Mouse (Mus musculus): ENCODE data around the gene Il34.

The Il34 gene

DNA sequence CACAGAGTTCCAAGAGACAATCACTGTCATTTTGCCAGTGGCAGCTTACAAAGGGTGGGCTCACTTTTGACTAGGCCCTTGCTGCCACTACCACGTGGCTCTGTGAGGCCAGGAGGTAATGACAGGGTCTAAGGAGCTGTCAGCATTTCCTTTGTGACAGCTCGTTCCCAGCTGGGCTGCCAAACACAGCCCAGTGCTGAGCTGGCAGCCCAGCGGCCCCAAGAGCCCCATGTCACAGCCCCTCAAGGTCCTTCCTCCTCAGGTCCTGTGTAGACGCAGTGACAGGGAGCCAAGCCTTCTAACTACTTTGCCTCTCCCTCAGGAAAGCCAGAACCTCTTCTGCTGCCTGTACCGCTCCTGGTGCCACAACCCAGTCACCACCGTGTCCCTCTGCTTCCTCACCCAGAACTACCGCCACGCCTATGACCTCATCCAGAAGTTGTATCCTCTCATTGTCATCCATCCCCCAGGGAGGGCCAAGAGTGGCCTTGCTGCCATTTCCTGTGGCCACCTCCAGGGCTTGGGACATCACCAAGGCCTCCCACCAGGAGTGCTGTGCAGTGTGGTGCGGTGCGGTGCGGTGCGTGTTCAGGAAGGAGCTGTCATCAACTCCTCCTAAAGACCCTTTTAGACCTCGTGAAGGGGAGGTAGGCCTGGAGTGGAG lies 94.3 kb downstream of the Il34 start:
- no peak for DNase-seq (ENCODE audit: low spot score in 2 of 2)

DNA sequence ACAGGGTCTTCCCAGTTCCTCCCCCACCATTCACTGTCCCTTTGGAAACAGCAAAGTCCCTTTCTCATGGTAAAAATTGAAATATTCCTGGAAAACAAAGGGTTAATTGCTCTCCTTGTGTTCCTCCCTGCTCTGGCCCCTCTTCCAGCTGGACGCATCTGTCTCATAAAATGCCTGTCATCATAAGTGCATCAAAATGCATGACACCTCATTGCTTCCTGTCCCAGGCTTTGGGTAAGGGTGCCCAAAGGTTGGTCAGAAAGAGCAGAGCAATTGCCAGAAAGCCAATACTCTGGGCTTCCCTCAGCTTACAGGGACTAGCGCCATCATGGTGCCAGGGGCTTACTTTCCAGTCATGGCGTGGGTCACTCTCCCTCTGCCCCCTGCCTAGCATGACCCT lies 95.1 kb downstream of the Il34 start:
- DNase-seq (ENCODE audit: low spot score in 2 of 2) = no peak

DNA sequence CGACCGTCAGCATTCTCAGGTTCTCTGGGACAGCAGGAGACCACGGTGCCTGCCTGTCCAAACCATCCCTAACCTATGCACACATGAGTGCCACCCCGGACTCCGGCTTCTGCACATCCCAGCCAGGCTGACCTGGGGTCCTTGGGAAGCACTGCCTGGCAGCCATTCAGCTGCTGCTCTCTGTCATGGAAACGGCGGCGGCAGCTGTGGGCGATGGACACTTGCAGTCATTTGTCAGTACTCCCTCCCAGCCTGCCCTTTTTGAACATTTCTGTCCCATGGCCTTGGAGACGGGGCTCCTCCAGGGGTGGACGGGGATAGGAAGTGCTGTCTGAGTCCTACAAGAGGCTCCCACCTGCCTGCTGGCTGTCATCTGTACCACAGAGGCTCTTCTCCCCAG lies 97.3 kb downstream of the Il34 start:
- no peak for DNase-seq (ENCODE audit: low spot score in 2 of 2)

DNA sequence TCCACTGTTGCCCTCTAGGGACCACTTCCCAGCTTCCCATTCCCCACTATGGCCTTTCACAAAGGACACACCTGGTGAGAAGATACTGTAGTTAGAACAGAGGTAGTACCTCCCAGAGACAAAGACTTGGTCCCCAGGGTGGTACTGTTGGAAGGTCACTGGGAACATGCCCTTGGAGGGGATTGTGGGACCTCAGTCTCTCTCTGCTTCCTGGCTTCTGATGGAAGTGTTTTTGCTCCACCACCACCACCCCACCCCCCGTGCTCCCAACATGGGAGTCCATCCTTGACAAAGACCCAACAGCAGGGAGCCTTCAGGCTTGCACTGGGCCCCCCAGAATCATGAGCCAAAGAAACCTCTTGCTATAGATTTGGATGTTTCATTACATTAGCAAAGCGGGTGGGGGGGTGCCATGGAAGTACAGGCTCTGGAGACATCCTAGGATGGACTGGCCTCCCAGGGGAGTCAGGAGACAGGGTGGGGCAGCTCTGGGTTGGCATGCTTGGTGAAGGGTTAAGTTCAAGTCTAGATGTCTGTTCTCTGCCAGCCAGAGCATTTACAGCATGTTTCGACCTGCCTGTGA lies 99.3 kb downstream of the Il34 start:
- no peak for DNase-seq (ENCODE audit: low spot score in 2 of 2)

DNA sequence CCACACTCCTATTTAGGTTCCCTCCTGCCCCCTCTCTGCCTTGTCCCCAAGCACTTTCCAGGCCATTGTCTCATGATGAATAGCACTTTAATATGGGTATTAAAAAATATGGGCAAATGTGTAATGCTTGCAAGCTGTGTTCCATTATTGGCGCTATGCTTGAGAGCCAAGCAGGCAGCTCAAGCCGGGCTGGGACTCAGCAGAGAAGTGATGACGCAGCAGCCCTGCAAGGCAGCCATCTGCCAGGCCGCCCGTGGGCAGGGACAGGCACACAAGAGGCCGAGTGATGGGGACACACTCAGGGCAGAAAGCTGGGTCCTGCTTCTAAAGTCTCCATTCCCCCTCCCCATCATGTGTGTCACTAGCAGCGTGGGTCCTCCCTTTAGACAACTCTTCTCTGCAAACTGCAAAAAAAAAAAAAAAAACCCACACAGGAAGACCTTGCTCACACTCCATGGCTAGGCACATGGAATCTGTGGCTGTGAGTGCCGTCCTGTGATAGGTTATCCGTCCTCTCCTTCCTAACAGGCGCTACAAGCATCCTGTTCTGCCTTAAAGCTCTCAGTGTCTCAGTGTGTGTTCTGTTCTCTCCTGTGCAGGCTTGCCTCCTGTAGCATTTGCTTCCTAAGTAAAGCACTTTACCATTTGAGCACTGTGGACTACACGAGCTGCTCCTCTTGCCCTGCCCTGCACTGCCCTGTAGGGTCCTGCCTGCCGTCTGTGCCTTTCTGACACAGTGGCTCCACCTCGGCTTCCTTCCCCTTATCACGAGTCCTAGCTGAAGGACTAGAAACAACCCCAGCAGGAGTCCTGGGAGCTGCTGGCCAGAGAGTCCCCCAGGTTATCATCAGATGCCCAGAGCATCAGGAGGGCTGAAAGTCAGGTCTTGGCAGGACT lies 100.1 kb downstream of the Il34 start:
- DNase-seq (ENCODE audit: low spot score in 2 of 2) = no peak

DNA sequence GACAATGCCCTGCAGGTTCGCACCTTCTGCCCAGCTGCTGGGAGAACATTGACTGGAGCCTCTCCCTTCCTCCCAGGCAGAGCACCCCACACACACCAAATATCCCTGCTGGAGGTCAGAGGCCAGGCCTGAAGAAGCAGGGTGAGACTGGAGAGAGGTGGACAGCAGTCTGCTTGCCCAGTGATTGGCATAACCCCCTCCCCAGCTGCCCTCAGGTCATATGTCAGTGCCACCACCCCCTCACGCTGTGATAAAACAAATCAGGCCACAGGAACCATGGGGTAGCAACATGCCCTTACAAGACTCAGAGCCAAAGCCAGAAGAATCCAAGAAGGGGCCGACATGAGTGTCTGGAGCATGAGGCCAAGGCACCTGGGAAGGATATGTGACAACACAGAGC lies 101.6 kb downstream of the Il34 start:
- no peak for DNase-seq (ENCODE audit: low spot score in 2 of 2)

DNA sequence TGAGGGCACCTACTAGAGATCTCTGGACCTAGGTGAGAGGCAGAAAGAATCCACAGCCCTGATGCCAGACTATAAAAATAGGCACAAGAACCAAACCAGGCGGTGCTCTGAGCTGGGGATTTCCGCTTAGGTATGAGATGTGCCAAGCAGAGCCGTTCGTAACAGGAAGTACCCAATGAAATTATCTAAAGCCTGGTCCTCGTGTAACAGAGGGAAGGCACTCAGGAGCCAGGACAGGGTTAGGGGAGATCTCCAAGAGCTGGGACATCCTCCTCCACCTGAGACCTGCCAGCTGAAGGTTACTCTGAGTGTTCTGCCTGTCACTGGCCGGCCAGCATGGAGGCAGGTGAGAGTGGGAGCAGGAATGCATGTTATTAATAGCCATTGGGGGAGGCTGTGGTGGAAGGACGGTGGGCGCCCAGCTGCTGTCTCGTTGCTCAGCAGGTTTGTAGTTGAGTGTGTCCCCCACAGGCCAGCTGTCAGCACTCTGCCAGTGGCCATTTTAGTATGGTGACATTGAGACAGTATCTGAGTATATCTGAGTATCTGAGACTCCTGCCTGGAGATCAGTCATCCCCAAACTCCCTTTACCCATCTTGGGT lies 102.2 kb downstream of the Il34 start:
- no peak for DNase-seq (ENCODE audit: low spot score in 2 of 2)

DNA sequence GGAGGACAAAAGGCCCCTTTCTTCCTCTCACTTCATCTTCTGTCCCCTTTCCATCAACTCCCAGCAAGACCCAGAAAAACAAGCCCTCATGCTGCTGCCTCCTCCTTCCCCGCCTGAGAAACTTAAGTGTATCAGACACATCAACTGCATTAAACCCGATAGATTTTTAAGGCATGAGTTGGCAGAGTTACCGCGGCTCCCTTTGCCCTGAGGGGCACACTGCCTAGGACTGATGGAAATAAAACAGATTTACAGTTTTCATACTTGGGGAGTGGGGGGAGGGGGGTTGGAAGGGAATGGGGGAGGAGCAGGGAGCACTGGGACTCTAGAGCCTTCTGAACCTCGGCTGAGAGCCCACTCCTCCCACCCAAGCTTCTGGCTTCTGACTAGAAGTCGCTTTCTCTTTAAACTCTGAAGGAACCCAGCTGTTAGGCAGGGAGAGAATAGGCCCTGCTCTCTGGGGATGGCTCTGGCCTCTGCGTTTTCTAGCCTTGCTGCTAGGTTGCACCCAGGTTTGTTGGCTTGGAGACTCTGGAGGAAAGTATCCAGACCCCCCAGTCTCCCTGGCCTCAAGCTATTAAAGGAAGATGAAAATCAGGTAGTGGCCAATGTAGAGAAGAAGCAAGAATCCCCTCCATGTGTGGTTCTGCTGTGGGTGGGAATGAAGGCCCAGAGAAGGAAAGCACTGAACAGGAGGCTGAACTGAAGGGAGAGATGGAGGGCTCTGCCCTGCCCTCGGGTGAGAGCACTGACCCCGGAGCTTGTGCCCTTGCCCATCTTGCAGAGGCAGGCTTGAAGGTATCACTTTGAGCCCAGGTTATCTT lies 102.9 kb downstream of the Il34 start:
- no peak for DNase-seq (ENCODE audit: low spot score in 2 of 2)

DNA sequence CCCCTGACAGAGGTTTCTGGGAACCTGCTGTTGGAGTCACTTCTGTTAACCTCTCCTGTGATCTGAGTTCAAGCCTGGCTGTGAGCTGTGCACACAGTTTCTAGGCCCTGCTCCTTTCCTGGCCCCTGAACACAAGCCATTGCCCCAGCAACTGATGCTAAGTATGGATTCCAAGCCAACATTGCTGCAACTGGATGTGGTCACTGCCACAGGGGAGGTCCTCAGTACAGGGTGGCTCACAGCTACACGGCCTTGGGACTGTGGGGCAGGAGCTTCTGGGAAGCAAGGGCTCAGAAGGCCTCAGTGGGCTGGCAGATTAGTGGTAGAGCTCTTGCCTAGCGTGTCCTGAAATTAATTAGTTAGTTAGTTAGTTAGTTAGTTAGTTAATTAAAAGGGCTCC lies 105.2 kb downstream of the Il34 start:
- no peak for DNase-seq (ENCODE audit: low spot score in 2 of 2)

DNA sequence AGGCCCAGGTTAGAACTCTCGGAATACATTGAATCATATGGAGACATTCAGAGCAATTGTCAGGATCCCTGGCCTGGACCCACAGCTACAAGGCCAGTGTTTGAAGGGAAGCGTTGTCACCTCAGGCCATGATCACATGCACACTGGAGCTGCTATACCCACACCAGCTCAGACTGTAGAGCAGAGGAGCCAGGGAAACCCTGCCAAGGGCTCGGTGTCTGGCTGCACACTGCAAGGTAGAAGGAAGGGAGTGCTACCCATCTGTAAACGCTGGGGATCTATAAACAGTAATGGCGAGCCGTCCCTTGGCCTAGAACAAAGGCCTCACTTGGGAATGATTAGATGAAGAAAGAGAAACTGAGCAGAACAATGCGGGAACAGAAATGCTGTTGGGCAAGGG lies 106.2 kb downstream of the Il34 start:
- DNase-seq (ENCODE audit: low spot score in 2 of 2) = no peak

DNA sequence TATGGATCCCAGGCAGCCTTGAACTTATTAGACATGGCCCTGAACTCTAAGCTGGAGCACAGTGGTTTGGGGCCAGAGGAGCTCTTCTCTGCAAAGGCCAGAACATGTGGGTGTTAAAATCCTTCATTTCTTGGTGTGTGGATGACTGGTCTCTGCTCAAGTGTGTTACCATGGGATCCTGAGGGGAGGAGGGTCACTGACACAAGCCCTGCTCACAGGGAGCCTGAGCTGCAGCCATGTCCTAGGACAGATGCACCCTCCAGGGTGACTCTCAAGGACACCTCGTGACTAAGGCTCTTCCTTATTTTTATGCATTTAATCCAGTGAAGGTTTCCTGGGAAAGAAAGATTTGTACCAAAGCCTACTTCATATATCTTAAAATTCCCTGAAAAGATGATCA lies 107.6 kb downstream of the Il34 start:
- no peak for DNase-seq (ENCODE audit: low spot score in 2 of 2)

DNA sequence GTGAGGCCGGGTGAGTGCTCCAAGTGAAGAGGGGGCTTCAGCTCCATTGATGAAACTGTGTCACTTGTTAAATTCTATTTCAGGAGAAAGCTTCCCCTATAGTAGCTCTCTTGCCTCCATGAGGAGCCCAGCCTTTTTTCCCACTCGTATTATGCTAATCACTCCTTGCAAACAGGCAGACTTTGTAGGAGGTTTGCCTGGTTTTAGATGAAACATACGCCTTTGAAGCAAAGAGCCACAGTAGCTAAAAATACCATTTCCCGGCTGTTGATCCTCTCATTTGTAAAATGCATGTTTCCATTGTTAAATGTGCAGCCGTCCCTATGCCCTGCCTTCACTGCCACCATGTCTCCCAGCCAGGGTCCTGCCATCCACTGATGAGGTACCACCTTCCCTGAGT lies 108.2 kb downstream of the Il34 start:
- DNase-seq (ENCODE audit: low spot score in 2 of 2) = no peak

DNA sequence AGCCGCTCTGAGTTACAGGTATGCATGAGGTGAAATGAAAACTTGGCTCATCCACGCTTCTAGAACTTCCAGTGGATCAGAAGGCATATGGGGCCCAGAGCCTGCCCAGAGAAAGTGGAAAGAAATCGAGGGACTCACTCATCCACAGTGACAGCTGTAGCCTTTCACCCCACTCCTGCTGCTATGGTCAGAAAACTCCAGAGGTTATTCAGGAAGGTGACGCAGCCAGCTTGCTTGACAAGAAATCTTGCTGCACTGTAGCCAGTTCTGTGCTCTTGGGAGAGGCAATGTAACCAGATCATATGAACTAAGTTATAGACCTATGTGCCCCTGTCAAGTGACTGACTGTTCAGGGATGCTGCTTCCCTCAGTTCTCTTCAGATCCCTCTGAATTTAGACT lies 109.7 kb downstream of the Il34 start:
- no peak for DNase-seq (ENCODE audit: low spot score in 2 of 2)

DNA sequence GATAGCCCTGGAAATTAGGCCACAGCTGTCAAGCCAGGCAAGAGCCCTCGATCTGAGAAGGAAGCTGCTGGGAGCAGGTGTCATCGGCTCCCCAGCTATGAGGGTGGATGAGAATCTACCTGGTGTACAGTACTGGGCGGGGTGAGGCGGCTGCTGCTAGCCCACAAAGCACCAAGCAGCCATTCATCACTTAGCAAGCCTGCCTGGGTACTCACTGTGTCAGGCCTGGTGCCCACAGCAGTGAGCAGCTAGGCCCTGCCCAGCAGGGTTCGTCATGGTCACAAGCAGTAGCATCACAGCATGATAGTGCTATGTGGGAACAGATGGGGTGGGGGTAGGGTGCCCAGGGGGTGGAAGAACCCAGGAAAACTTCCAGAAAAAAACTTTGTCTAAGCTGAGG lies 110.3 kb downstream of the Il34 start:
- no peak for DNase-seq (ENCODE audit: low spot score in 2 of 2)

DNA sequence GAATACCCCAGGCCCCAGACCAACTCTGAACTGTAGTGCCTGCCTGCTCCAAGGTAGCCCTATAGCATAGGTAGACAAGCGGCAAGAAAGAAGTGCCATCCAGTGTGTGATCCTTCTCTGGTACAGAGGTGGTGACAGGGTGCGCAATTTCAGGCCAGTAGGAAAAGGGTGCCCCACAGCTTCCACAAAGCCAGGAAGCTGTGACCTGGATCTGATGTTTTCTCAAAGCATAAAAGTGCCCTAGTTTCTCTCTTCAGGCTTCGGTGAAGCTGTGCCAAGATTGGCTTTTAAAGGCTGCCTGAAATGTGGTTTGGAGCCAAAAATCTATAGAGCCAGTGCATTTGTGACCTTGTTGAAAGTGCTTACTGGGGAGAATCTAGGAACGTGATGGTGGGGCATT lies 110.9 kb downstream of the Il34 start:
- DNase-seq (ENCODE audit: low spot score in 2 of 2) = no peak

DNA sequence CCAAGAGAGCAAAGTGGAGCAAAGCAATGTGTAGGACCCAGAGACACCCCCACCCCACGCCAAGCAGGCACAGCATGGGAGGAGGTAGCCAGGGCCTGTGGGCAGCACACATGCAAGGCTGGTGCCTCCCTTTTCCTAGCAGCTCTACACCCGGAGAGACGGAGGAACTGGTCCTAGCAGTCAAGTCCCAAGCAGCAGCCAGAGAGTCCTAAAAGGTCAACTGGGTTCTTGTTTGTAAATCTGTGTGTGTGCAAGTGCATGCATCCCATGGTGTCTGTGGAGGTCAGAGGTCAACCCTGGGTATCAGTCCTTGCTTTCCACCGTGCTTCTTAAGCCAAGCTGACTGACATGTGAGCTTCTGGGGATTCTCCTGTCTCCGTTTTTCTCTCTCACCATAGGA lies 111.5 kb downstream of the Il34 start:
- no peak for DNase-seq (ENCODE audit: low spot score in 2 of 2)

Measured in frontal cortex, postnatal 14 days (tissue).